Mouse (Mus musculus): ENCODE measurements around the gene Capn7. TPM values are rescaled to one million over a fixed set of nuclear protein-coding genes. Genes with fewer than 3 reads are reported as not detected.

Capn7 gene
- polyA plus RNA-seq, 1 experiment from 2014 or later = 32.8 TPM

- H3K36me3 ChIP-seq = 0 out of 2 replicates have a peak, but pooled peaks cover 11% of the 10 kb centered on the region
Measured at GRCm38 (mm10) chr14:31387301-31387981, 51.0 kb downstream of the Capn7 start.

GRCm38 (mm10) chr14:31388086-31388872 lies 51.8 kb downstream of the Capn7 start:
- Histone ChIP-seq H3K4me3 (no peak overlapping the region), H3K36me3 (0 out of 2 replicates have a peak, but pooled peaks cover 8% of the 10 kb centered on the region), H3K9ac (peak overlapping the region; percentile 52; the same call in 1 of the 2 replicates), H3K4me2 (no peak overlapping the region), H3K9me3 (no peaks in the 10 kb centered on the region), H3K4me1 (peaks cover 74% of the 10 kb centered on the region), H3K27ac (replicated peaks) (peak overlapping the region; percentile 16), H3K27me3 (replicated peaks) (peaks cover 36% of the 10 kb centered on the region)
- ATAC-seq (ENCODE audit: extremely low read depth, insufficient number of reproducible peaks, low FRiP score, low TSS enrichment) = no peak
- 68% methylated on average over 13 of the region's 13 CpGs for WGBS

More at GRCm38 (mm10) chr14:31387301-31387981, 51.0 kb downstream of the Capn7 start:
- Histone ChIP-seq H3K9me3 (no peaks in the 10 kb centered on the region), H3K4me1 (peaks cover 66% of the 10 kb centered on the region), H3K27me3 (replicated peaks) (peaks cover 36% of the 10 kb centered on the region), H3K4me3 (no peak overlapping the region), H3K4me2 (no peak overlapping the region), H3K27ac (replicated peaks) (peak overlapping the region; percentile 72), H3K9ac (no peak overlapping the region)
- ATAC-seq (ENCODE audit: extremely low read depth, insufficient number of reproducible peaks, low FRiP score, low TSS enrichment) = no peak
- 67% methylated on average over 11 of the region's 11 CpGs for whole genome bisulfite sequencing

GRCm38 (mm10) chr14:31389421-31390147 lies 53.1 kb downstream of the Capn7 start:
- Histone ChIP-seq H3K9me3 (no peaks in the 10 kb centered on the region), H3K4me1 (peaks cover 82% of the 10 kb centered on the region), H3K27ac (replicated peaks) (no peak overlapping the region), H3K4me3 (no peak overlapping the region), H3K27me3 (replicated peaks) (peaks cover 36% of the 10 kb centered on the region), H3K9ac (no peak overlapping the region), H3K4me2 (no peak overlapping the region), H3K36me3 (0 out of 2 replicates have a peak, but pooled peaks cover 5% of the 10 kb centered on the region)
- no peak for ATAC-seq (ENCODE audit: extremely low read depth, insufficient number of reproducible peaks, low FRiP score, low TSS enrichment)
- 89% methylated on average over 8 of the region's 8 CpGs for WGBS

GRCm38 (mm10) chr14:31392300-31392699 lies 55.9 kb downstream of the Capn7 start:
- Histone ChIP-seq H3K4me3 (no peak overlapping the region), H3K36me3 (peaks cover 8% of the 10 kb centered on the region; the same call in 1 of the 2 replicates), H3K9ac (no peak overlapping the region), H3K27ac (replicated peaks) (no peak overlapping the region), H3K4me1 (peaks cover 68% of the 10 kb centered on the region), H3K4me2 (no peak overlapping the region), H3K27me3 (replicated peaks) (peaks cover 40% of the 10 kb centered on the region), H3K9me3 (peaks cover 5% of the 10 kb centered on the region; the same call in 1 of the 2 replicates)
- 48% methylated on average over 5 of the region's 5 CpGs for WGBS
- no peak for ATAC-seq (ENCODE audit: extremely low read depth, insufficient number of reproducible peaks, low FRiP score, low TSS enrichment)

- Histone ChIP-seq H3K9ac (peak overlapping the region; percentile 37; the same call in 1 of the 2 replicates), H3K27ac (replicated peaks) (peak overlapping the region; percentile 30; the same call in 1 of the 2 replicates), H3K4me1 (peaks cover 68% of the 10 kb centered on the region), H3K36me3 (peaks cover 6% of the 10 kb centered on the region; the same call in 1 of the 2 replicates), H3K4me2 (no peak overlapping the region), H3K9me3 (peaks cover 5% of the 10 kb centered on the region; the same call in 1 of the 2 replicates), H3K27me3 (replicated peaks) (peaks cover 40% of the 10 kb centered on the region), H3K4me3 (no peak overlapping the region)
- ATAC-seq (ENCODE audit: extremely low read depth, insufficient number of reproducible peaks, low FRiP score, low TSS enrichment) = no peak
- WGBS = 37% methylated on average over 8 of the region's 8 CpGs
Measured at GRCm38 (mm10) chr14:31392873-31393545, 56.6 kb downstream of the Capn7 start.

- ATAC-seq (ENCODE audit: extremely low read depth, insufficient number of reproducible peaks, low FRiP score, low TSS enrichment) = no peak
- H3K4me3 ChIP-seq = no peak overlapping the region
- H3K4me2 ChIP-seq = no peak overlapping the region
- peaks cover 68% of the 10 kb centered on the region for H3K4me1 ChIP-seq
- H3K9me3 ChIP-seq = peaks cover 5% of the 10 kb centered on the region; the same call in 1 of the 2 replicates
- peaks cover 6% of the 10 kb centered on the region; the same call in 1 of the 2 replicates for H3K36me3 ChIP-seq
- WGBS = 33% methylated on average over 3 of the region's 3 CpGs
- H3K9ac ChIP-seq = no peak overlapping the region; the same call in 1 of the 2 replicates
- H3K27me3 ChIP-seq (replicated peaks) = peaks cover 36% of the 10 kb centered on the region
- H3K27ac ChIP-seq (replicated peaks) = peak overlapping the region; percentile 70; the same call in 1 of the 2 replicates
Measured at GRCm38 (mm10) chr14:31393546-31393890, 57.1 kb downstream of the Capn7 start.

- Histone ChIP-seq H3K4me1 (peaks cover 65% of the 10 kb centered on the region), H3K36me3 (peaks cover 6% of the 10 kb centered on the region; the same call in 1 of the 2 replicates), H3K9me3 (peaks cover 5% of the 10 kb centered on the region; the same call in 1 of the 2 replicates), H3K27me3 (replicated peaks) (peaks cover 30% of the 10 kb centered on the region), H3K9ac (peak overlapping the region; percentile 20; the same call in 1 of the 2 replicates), H3K4me3 (no peak overlapping the region), H3K27ac (replicated peaks) (peak overlapping the region; percentile 70), H3K4me2 (peak overlapping the region; percentile 20)
- 47% methylated on average over 7 of the region's 7 CpGs for WGBS
- ATAC-seq (ENCODE audit: extremely low read depth, insufficient number of reproducible peaks, low FRiP score, low TSS enrichment) = no peak
Measured at GRCm38 (mm10) chr14:31393936-31394630, 57.6 kb downstream of the Capn7 start.

- peak overlapping the region; percentile 70 for H3K27ac ChIP-seq (replicated peaks)
- peaks cover 5% of the 10 kb centered on the region; the same call in 1 of the 2 replicates for H3K9me3 ChIP-seq
- H3K9ac ChIP-seq = 0 out of 2 replicates have a peak overlapping the region, but pooled peaks have one; percentile 20
- peaks cover 6% of the 10 kb centered on the region; the same call in 1 of the 2 replicates for H3K36me3 ChIP-seq
- peaks cover 21% of the 10 kb centered on the region for H3K27me3 ChIP-seq (replicated peaks)
- ATAC-seq (ENCODE audit: extremely low read depth, insufficient number of reproducible peaks, low FRiP score, low TSS enrichment) = no peak
- H3K4me3 ChIP-seq = no peak overlapping the region
- peaks cover 61% of the 10 kb centered on the region for H3K4me1 ChIP-seq
- 85% methylated on average over 9 of the region's 9 CpGs for WGBS
- peak overlapping the region; percentile 20 for H3K4me2 ChIP-seq
Measured at GRCm38 (mm10) chr14:31394822-31395532, 58.5 kb downstream of the Capn7 start.

GRCm38 (mm10) chr14:31395629-31396199 lies 59.3 kb downstream of the Capn7 start:
- no peak overlapping the region for H3K4me2 ChIP-seq
- peaks cover 68% of the 10 kb centered on the region for H3K4me1 ChIP-seq
- ATAC-seq (ENCODE audit: extremely low read depth, insufficient number of reproducible peaks, low FRiP score, low TSS enrichment) = no peak
- peaks cover 15% of the 10 kb centered on the region; the same call in 1 of the 2 replicates for H3K27me3 ChIP-seq (replicated peaks)
- H3K4me3 ChIP-seq = no peak overlapping the region
- peaks cover 5% of the 10 kb centered on the region; the same call in 1 of the 2 replicates for H3K9me3 ChIP-seq
- 86% methylated on average over 7 of the region's 7 CpGs for WGBS
- peaks cover 6% of the 10 kb centered on the region; the same call in 1 of the 2 replicates for H3K36me3 ChIP-seq
- no peak overlapping the region for H3K9ac ChIP-seq
- 0 out of 2 replicates have a peak overlapping the region, but pooled peaks have one; percentile 70 for H3K27ac ChIP-seq (replicated peaks)
